Mouse (Mus musculus): ENCODE measurements at regions not wholly inside any gene's neighbourhood (a gene's known extent, or its start where the extent isn't known, plus 50 kb on each side); places are given as distances from the start of the nearest gene placed in this dataset.
"Not testable (repeated sequence)": the region's sequence is repeated elsewhere in the genome, so short reads cannot be mapped to it uniquely, and the experiment has no call there.

- intact Hi-C loops (cut with DNase I): no loop called here
- DNase-seq (ENCODE audit: low spot score in 2 of 2): no peak
Observed at GRCm38 (mm10) chr7:83438538-83439393, 146.0 kb upstream of the Tmc3 start.

GRCm38 (mm10) chr7:83443596-83444278 lies 141.0 kb upstream of the Tmc3 start:
- no peak for DNase-seq (ENCODE audit: low spot score in 2 of 2)
- intact Hi-C loops (cut with DNase I): loop anchor here (5.0 kb wide), 1 partner anchor 109 kb away; no protein-coding TSS in a partner anchor

GRCm38 (mm10) chr7:83444279-83444615 lies 140.5 kb upstream of the Tmc3 start:
- no peak for DNase-seq (ENCODE audit: low spot score in 2 of 2)
- intact Hi-C loops (cut with DNase I): loop anchor here (5.0 kb wide), 1 partner anchor 108 kb away; no protein-coding TSS in a partner anchor

GRCm38 (mm10) chr7:83445181-83445926 lies 139.4 kb upstream of the Tmc3 start:
- peak; percentile 6 to 34 for DNase-seq (ENCODE audit: low spot score in 2 of 2)
- intact Hi-C loops (cut with DNase I): no loop called here

GRCm38 (mm10) chr7:83450346-83450745 lies 134.4 kb upstream of the Tmc3 start:
- intact Hi-C loops (cut with DNase I): no loop called here
- no peak for DNase-seq (ENCODE audit: low spot score in 2 of 2)

- no peak for DNase-seq (ENCODE audit: low spot score in 2 of 2)
- intact Hi-C loops (cut with DNase I): no loop called here
Observed at GRCm38 (mm10) chr7:83452309-83452708, 132.4 kb upstream of the Tmc3 start.

GRCm38 (mm10) chr7:83459520-83459919 lies 125.2 kb upstream of the Tmc3 start:
- DNase-seq (ENCODE audit: low spot score in 2 of 2): no peak
- intact Hi-C loops (cut with DNase I): no loop called here

- intact Hi-C loops (cut with DNase I): no loop called here
- DNase-seq (ENCODE audit: low spot score in 2 of 2): peak in 1 of 2 experiments; percentile 75
Observed at GRCm38 (mm10) chr7:83467006-83467405, 117.7 kb upstream of the Tmc3 start.

- DNase-seq (ENCODE audit: low spot score in 2 of 2); intact Hi-C loops (cut with DNase I): not testable (repeated sequence)
Observed at GRCm38 (mm10) chr7:83469856-83470255, 114.9 kb upstream of the Tmc3 start.

GRCm38 (mm10) chr7:83471111-83471510 lies 113.6 kb upstream of the Tmc3 start:
- DNase-seq (ENCODE audit: low spot score in 2 of 2): no peak
- intact Hi-C loops (cut with DNase I): no loop called here

GRCm38 (mm10) chr7:83474471-83474870 lies 110.3 kb upstream of the Tmc3 start:
- intact Hi-C loops (cut with DNase I): no loop called here
- no peak for DNase-seq (ENCODE audit: low spot score in 2 of 2)

- intact Hi-C loops (cut with DNase I): no loop called here
- DNase-seq (ENCODE audit: low spot score in 2 of 2): no peak
Observed at GRCm38 (mm10) chr7:83474986-83475385, 109.7 kb upstream of the Tmc3 start.

- DNase-seq (ENCODE audit: low spot score in 2 of 2): peak in 1 of 2 experiments; percentile 43
Observed at GRCm38 (mm10) chr7:83475438-83476160, 109.1 kb upstream of the Tmc3 start.

GRCm38 (mm10) chr7:83476161-83476495 lies 108.6 kb upstream of the Tmc3 start:
- intact Hi-C loops (cut with DNase I): no loop called here

More at GRCm38 (mm10) chr7:83475438-83476160, 109.1 kb upstream of the Tmc3 start:
- intact Hi-C loops (cut with DNase I): no loop called here

GRCm38 (mm10) chr7:83476861-83477260 lies 107.9 kb upstream of the Tmc3 start:
- intact Hi-C loops (cut with DNase I): no loop called here
- DNase-seq (ENCODE audit: low spot score in 2 of 2): peak in 1 of 2 experiments; percentile 50

More at GRCm38 (mm10) chr7:83476161-83476495, 108.6 kb upstream of the Tmc3 start:
- no peak for DNase-seq (ENCODE audit: low spot score in 2 of 2)

GRCm38 (mm10) chr7:83477661-83478121 lies 107.0 kb upstream of the Tmc3 start:
- no peak for DNase-seq (ENCODE audit: low spot score in 2 of 2)

GRCm38 (mm10) chr7:83481655-83482054 lies 103.1 kb upstream of the Tmc3 start:
- intact Hi-C loops (cut with DNase I): no loop called here
- DNase-seq (ENCODE audit: low spot score in 2 of 2): no peak

More at GRCm38 (mm10) chr7:83477661-83478121, 107.0 kb upstream of the Tmc3 start:
- intact Hi-C loops (cut with DNase I): no loop called here

- no peak for DNase-seq (ENCODE audit: low spot score in 2 of 2)
- intact Hi-C loops (cut with DNase I): no loop called here
Observed at GRCm38 (mm10) chr7:83482254-83482653, 102.5 kb upstream of the Tmc3 start.

- DNase-seq (ENCODE audit: low spot score in 2 of 2): no peak
- intact Hi-C loops (cut with DNase I): no loop called here
Observed at GRCm38 (mm10) chr7:83482671-83483304, 101.9 kb upstream of the Tmc3 start.

Data from left cerebral cortex, postnatal 25 days (tissue).